Mouse (Mus musculus) liver, postnatal 0 days (tissue): ENCODE measurements around the gene Ints3.

Source experiments
- CTCF ChIP-seq: sonication (generic); IDR thresholded peaks from 2 replicates; pipeline ENCODE4 v1.5.1; 2016; ENCODE audit warnings: antibody characterized with exemption, low read depth
- EP300 ChIP-seq: IDR thresholded peaks from 2 replicates; pipeline ENCODE4 v1.6.1; 2016; ENCODE audit warnings: antibody characterized with exemption, low read depth, mild to moderate bottlenecking

DNA sequence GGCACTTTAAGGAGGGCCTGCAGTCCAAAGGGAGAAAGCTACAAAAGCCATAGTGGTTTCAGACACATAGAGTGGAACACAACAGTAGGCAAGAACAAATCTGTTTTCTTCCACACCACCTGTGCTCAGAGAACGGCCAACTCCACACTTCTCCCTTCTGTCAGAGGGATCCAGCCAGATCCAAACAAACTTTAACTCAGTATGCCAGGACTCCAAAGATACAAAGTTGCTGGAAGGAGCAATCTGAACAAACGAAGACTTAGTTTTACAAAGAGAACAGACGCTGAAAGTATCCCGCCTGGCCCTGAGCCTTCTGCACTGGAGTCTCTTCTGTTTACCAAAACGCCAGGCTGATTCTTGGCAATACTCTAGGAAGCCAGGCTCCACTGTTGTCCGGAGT is 12.7 kb downstream of the Ints3 start:
- TF ChIP-seq CTCF (no peak), EP300 (no peak)
